ENCODE assay signal across 22 mouse cellular contexts in genomic region chr2:19007580-19007979, GRCm38 (mm10). TPM values are rescaled to one million over a fixed set of nuclear protein-coding genes. Genes with fewer than 3 reads are reported as not detected.
DNase-seq lines count a peak whose midpoint lies in the region; TF ChIP-seq lines count a peak whose summit lies in the region.
"Had no signal": no experiment of that assay in that cellular context is flagged by ENCODE, and none has a peak within 500 bp of the region (broad histone marks: within the 10 kb centered on the region; RNA-seq: fewer than 3 reads in every experiment).

No protein-coding gene starts in this region.

- no peaks in the 10 kb centered on the region for H3K79me2 ChIP-seq in CH12.LX (replicated peaks; ENCODE audit: control insufficient read depth, extremely low read depth, insufficient read depth, poor library complexity, severe bottlenecking)

- peak; percentile 19 for DNase-seq in heart, adult 11 months
- no peak for DNase-seq in heart, embryonic 10.5 days (ENCODE audit: low spot score)
- DNase-seq in CD4-positive, CD25-positive, alpha-beta regulatory T cell, adult 2 months (ENCODE audit: low read depth, low spot score): peak; percentile 33
- no peak for DNase-seq in CH12.LX (ENCODE audit: extremely low read depth)
- no peak for DNase-seq in layer of hippocampus, postnatal 36 days
- no peak for DNase-seq in cerebellum, adult 18-20 months
- DNase-seq: adrenal gland, adult 8-10 months; adrenal gland, postnatal 14 days; adrenal gland, postnatal 36 days; B cell, adult 2 months; cerebellum, adult 11-12 months; cerebellum, adult 8-10 months; cerebellum, adult 9-11 months; cerebellum, postnatal 14 days; cerebellum, postnatal 36 days; embryo, embryonic 11 days had no signal

- no peaks in the 10 kb centered on the region for H3K27me3 ChIP-seq in heart, embryonic 10.5 days (ENCODE audit: insufficient read depth, poor library complexity, severe bottlenecking)
- H3K27me3 ChIP-seq in CH12.LX (replicated peaks): no peaks in the 10 kb centered on the region
- H3K27me3 ChIP-seq: embryonic facial prominence, embryonic 13.5 days; embryonic facial prominence, embryonic 15.5 days had no signal

- peak overlapping the region; percentile 56; the same call in 1 of the 2 replicates for H3K4me2 ChIP-seq in CH12.LX (ENCODE audit: insufficient read depth, low read depth, poor library complexity, severe bottlenecking)
- H3K4me2 ChIP-seq: embryonic facial prominence, embryonic 13.5 days; embryonic facial prominence, embryonic 15.5 days; forebrain, embryonic 12.5 days had no signal

- no peak for TF ChIP-seq CTCF in CH12.LX (conservative IDR thresholded peaks at IDR 0.05 in 1 of 2, IDR thresholded peaks at IDR 0.05 in 1 of 2; ENCODE audit: low read depth in 2 of 2, low read length in 2 of 2)

- H3K4me1 ChIP-seq in heart, embryonic 10.5 days: no peaks in the 10 kb centered on the region
- H3K4me1 ChIP-seq in CH12.LX (ENCODE audit: control insufficient read depth in 1 of 2, insufficient read depth in 2 of 2): peaks cover 10 to 50% of the 10 kb centered on the region in 2 experiments
- H3K4me1 ChIP-seq: embryonic facial prominence, embryonic 13.5 days; embryonic facial prominence, embryonic 15.5 days; forebrain, embryonic 12.5 days had no signal

- no peak overlapping the region for H3K4me3 ChIP-seq in heart, embryonic 10.5 days
- no peak overlapping the region for H3K4me3 ChIP-seq in CH12.LX (replicated peaks in 1 of 3; ENCODE audit: low read depth in 2 of 3, low read length in 2 of 3, poor library complexity in 1 of 3)
- H3K4me3 ChIP-seq: embryonic facial prominence, embryonic 13.5 days; embryonic facial prominence, embryonic 15.5 days; erythroblast, embryonic 14.5 days; forebrain, embryonic 10.5 days; forebrain, embryonic 12.5 days had no signal

- H3K9me3 ChIP-seq in heart, embryonic 10.5 days: no peaks in the 10 kb centered on the region
- H3K9me3 ChIP-seq in CH12.LX (replicated peaks; ENCODE audit: low read length): no peaks in the 10 kb centered on the region
- H3K9me3 ChIP-seq: embryonic facial prominence, embryonic 13.5 days; embryonic facial prominence, embryonic 15.5 days; forebrain, embryonic 10.5 days; forebrain, embryonic 12.5 days had no signal

- no peak for TF ChIP-seq EP300 in CH12.LX (IDR thresholded peaks at IDR 0.05; ENCODE audit: low read length)

- 88% methylated on average over 4 of the region's 4 CpGs for WGBS in heart, embryonic 10.5 days

- dilution Hi-C loops in CH12.LX (cut with MboI; ENCODE audit: extremely low pct_ligation_motif_present, extremely low pct_unique_long_range_greater_than_20kb, low sequenced_read_pairs): no loop called here

- H3K36me3 ChIP-seq in heart, embryonic 10.5 days: no peaks in the 10 kb centered on the region
- H3K36me3 ChIP-seq in CH12.LX (replicated peaks in 1 of 2; ENCODE audit: control insufficient read depth in 1 of 2, insufficient read depth in 1 of 2, low read length in 1 of 2): no peaks in the 10 kb centered on the region
- H3K36me3 ChIP-seq: embryonic facial prominence, embryonic 13.5 days; embryonic facial prominence, embryonic 15.5 days; forebrain, embryonic 10.5 days; forebrain, embryonic 12.5 days had no signal

- TF ChIP-seq POLR2A in CH12.LX (IDR thresholded peaks at IDR 0.05; ENCODE audit: low read depth, low read length): no peak

- no peak overlapping the region for H3K27ac ChIP-seq in heart, embryonic 10.5 days
- H3K27ac ChIP-seq in CH12.LX (ENCODE audit: insufficient read depth, low read depth): no peak overlapping the region
- H3K27ac ChIP-seq: embryonic facial prominence, embryonic 13.5 days; embryonic facial prominence, embryonic 15.5 days; forebrain, embryonic 10.5 days; forebrain, embryonic 12.5 days had no signal

- in situ Hi-C loops in CH12.LX (cut with MboI; ENCODE audit: low pct_ligation_motif_present, low pct_unique_long_range_greater_than_20kb, low sequenced_read_pairs): no loop called here

- no peak overlapping the region for H3K9ac ChIP-seq in CH12.LX (ENCODE audit: insufficient read depth, low read depth)
- H3K9ac ChIP-seq: embryonic facial prominence, embryonic 13.5 days; embryonic facial prominence, embryonic 15.5 days; forebrain, embryonic 12.5 days had no signal

- no peak for TF ChIP-seq RAD21 in CH12.LX (IDR thresholded peaks at IDR 0.05; ENCODE audit: low read depth, low read length)

TF ChIP-seq in CH12.LX, 34 proteins besides CTCF, POLR2A, EP300 and RAD21:
- no peak for TF ChIP-seq TBP (conservative IDR thresholded peaks at IDR 0.05; ENCODE audit: low read depth, low read length)
- TF ChIP-seq SIN3A (IDR thresholded peaks at IDR 0.05; ENCODE audit: low read length): no peak
- TF ChIP-seq JUND (conservative IDR thresholded peaks at IDR 0.05; ENCODE audit: low read depth, low read length): no peak
- no peak for TF ChIP-seq NRF1 (IDR thresholded peaks at IDR 0.05; ENCODE audit: low read depth, low read length)
- no peak for TF ChIP-seq UBTF (IDR thresholded peaks at IDR 0.05; ENCODE audit: low read depth, low read length)
- no peak for TF ChIP-seq JUN (IDR thresholded peaks at IDR 0.05; ENCODE audit: insufficient read depth, low read depth, low read length)
- no peak for TF ChIP-seq ELF1 (IDR thresholded peaks at IDR 0.05; ENCODE audit: low read depth, low read length)
- no peak for TF ChIP-seq MEF2A (IDR thresholded peaks at IDR 0.05; ENCODE audit: borderline replicate concordance, low read depth, low read length)
- TF ChIP-seq PAX5 (IDR thresholded peaks at IDR 0.05; ENCODE audit: low read length): no peak
- no peak for TF ChIP-seq HCFC1 (IDR thresholded peaks at IDR 0.05; ENCODE audit: low read depth, low read length)
- no peak for TF ChIP-seq E2F4 (IDR thresholded peaks at IDR 0.05; ENCODE audit: insufficient replicate concordance, low read depth, low read length)
- no peak for TF ChIP-seq RCOR1 (conservative IDR thresholded peaks at IDR 0.05; ENCODE audit: low read depth, low read length)
- no peak for TF ChIP-seq CHD2 (IDR thresholded peaks at IDR 0.05; ENCODE audit: low read length)
- no peak for TF ChIP-seq MXI1 (IDR thresholded peaks at IDR 0.05; ENCODE audit: low read depth, low read length)
- TF ChIP-seq USF2 (conservative IDR thresholded peaks at IDR 0.05; ENCODE audit: low read depth, low read length): no peak
- no peak for TF ChIP-seq USF1 (IDR thresholded peaks at IDR 0.05; ENCODE audit: low read depth, low read length)
- TF ChIP-seq ZC3H11A (IDR thresholded peaks at IDR 0.05; ENCODE audit: low read depth, low read length): no peak
- no peak for TF ChIP-seq POLR2AphosphoS2 (IDR thresholded peaks at IDR 0.05; ENCODE audit: low read depth, low read length)
- no peak for TF ChIP-seq MAZ (IDR thresholded peaks at IDR 0.05; ENCODE audit: low read depth, low read length)
TF ChIP-seq in CH12.LX: peak in this region for 0.

RNA-seq across cellular contexts. Expression of gene 4930426L09Rik, which starts 9.4 kb away (rescaled TPM):
- 0.18 and 0.38 TPM in 2 replicates for polyA plus RNA-seq in heart, embryonic 10.5 days (2016; fragmentation: Nextera tagmentation; extraction: Ambion mirVana)
- total RNA-seq in CH12.LX (2012; rRNA removed) (0.25 and 0.30 TPM in 2 replicates), CH12.LX (2014; rRNA removed) (0.22 and 0.26 TPM in 2 replicates)
- 0.16 and 0.31 TPM in 2 replicates for polyA plus RNA-seq in CH12.LX (2012; ENCODE audit: insufficient read length, low read depth)
- 1 to 10 TPM in 1 of 2 experiments, under 1 TPM in 1; 0.77 to 1.2 TPM for total RNA-seq in layer of hippocampus, postnatal 36 days (2021)
- total RNA-seq: common myeloid progenitor, adult 5-6 weeks had no signal
- polyA plus RNA-seq: erythroblast, embryonic 14.5 days had no signal

RNA-seq across cellular contexts. Expression of gene Pip4k2a, which starts 9.7 kb away (rescaled TPM):
- 7.4 and 12.0 TPM in 2 replicates for polyA plus RNA-seq in heart, embryonic 10.5 days (2016; fragmentation: Nextera tagmentation; extraction: Ambion mirVana)
- 6.6 and 6.8 TPM in 2 replicates for total RNA-seq in CH12.LX (2012; rRNA removed)
- 17.9 and 20.8 TPM in 2 replicates for total RNA-seq in CH12.LX (2014; rRNA removed)
- 52.9 and 84.7 TPM in 2 replicates for polyA plus RNA-seq in CH12.LX (2012; ENCODE audit: insufficient read length, low read depth)
- total RNA-seq in layer of hippocampus, postnatal 36 days (2021): 10 to 100 TPM; 57.2 to 57.6 TPM

Comparison
In these comparisons a context has a peak if more than half of its experiments do, and no peak if none do; other contexts are left out.
1. DNase-seq: peak in heart, adult 11 months (single experiment) and CD4-positive, CD25-positive, alpha-beta regulatory T cell, adult 2 months (single experiment); none in heart, embryonic 10.5 days (single experiment), CH12.LX (single experiment), layer of hippocampus, postnatal 36 days (0 of 2) and cerebellum, adult 18-20 months (0 of 2).